Mouse (Mus musculus): ENCODE data around the gene Prmt3. TPM values are rescaled to one million over a fixed set of nuclear protein-coding genes. Genes with fewer than 3 reads are reported as not detected.

Prmt3 gene
- total and polyA plus RNA-seq, 3 experiments = 78.5 to 128 (median 112) TPM

- DNase-seq (ENCODE audit: low spot score) = no peak
These were observed 91.5 kb downstream of the Prmt3 start for GRCm38 (mm10) chr7:49869656-49870055.

GRCm38 (mm10) chr7:49870276-49870675, 92.1 kb downstream of the Prmt3 start:
- no peak for ATAC-seq (ENCODE audit: extremely low read depth, insufficient number of reproducible peaks, low FRiP score, poor library complexity, severe bottlenecking)
- no peak overlapping the region for H3K4me3 ChIP-seq (ENCODE audit: low read depth, low read length)
- no peaks in the 10 kb centered on the region for H3K4me1 ChIP-seq (ENCODE audit: insufficient read depth, low read depth, low read length)
- H3K27me3 ChIP-seq (ENCODE audit: insufficient read depth, low read length) = peaks cover 19% of the 10 kb centered on the region
- DNase-seq (ENCODE audit: low spot score) = no peak
- no peak for TF ChIP-seq POLR2AphosphoS5 (IDR thresholded peaks at IDR 0.05; ENCODE audit: insufficient replicate concordance, low read depth, low read length)
- TF ChIP-seq GATA2 (IDR thresholded peaks at IDR 0.05; ENCODE audit: borderline replicate concordance, low read depth, low read length) = no peak
- no peaks in the 10 kb centered on the region for H3K9me3 ChIP-seq (replicated peaks)
- H3K36me3 ChIP-seq (replicated peaks) = no peaks in the 10 kb centered on the region

More at GRCm38 (mm10) chr7:49869656-49870055, 91.5 kb downstream of the Prmt3 start:
- no peak overlapping the region for H3K4me3 ChIP-seq (ENCODE audit: low read depth, low read length)
- no peak for ATAC-seq (ENCODE audit: extremely low read depth, insufficient number of reproducible peaks, low FRiP score, poor library complexity, severe bottlenecking)
- H3K4me1 ChIP-seq (ENCODE audit: insufficient read depth, low read depth, low read length) = no peaks in the 10 kb centered on the region
- H3K27me3 ChIP-seq (ENCODE audit: insufficient read depth, low read length) = peaks cover 19% of the 10 kb centered on the region
- TF ChIP-seq TAL1 (conservative IDR thresholded peaks at IDR 0.05; ENCODE audit: low read depth, low read length) = no peak
- TF ChIP-seq POLR2AphosphoS5 (IDR thresholded peaks at IDR 0.05; ENCODE audit: insufficient replicate concordance, low read depth, low read length) = no peak
- no peak for TF ChIP-seq GATA1 (IDR thresholded peaks at IDR 0.05; ENCODE audit: borderline replicate concordance, low read length)
- TF ChIP-seq GATA2 (IDR thresholded peaks at IDR 0.05; ENCODE audit: borderline replicate concordance, low read depth, low read length) = no peak
- TF ChIP-seq CTCF (IDR thresholded peaks at IDR 0.05; ENCODE audit: low read depth, low read length) = no peak
- H3K36me3 ChIP-seq (replicated peaks) = no peaks in the 10 kb centered on the region
- H3K9me3 ChIP-seq (replicated peaks) = no peaks in the 10 kb centered on the region

- DNase-seq (ENCODE audit: low spot score) (no peak), ATAC-seq (ENCODE audit: extremely low read depth, insufficient number of reproducible peaks, low FRiP score, poor library complexity, severe bottlenecking) (no peak)
- peaks cover 9% of the 10 kb centered on the region for H3K27me3 ChIP-seq (ENCODE audit: insufficient read depth, low read length)
- H3K9me3 ChIP-seq (replicated peaks) = no peaks in the 10 kb centered on the region
- TF ChIP-seq GATA1 (IDR thresholded peaks at IDR 0.05; ENCODE audit: borderline replicate concordance, low read length) (no peak), GATA2 (IDR thresholded peaks at IDR 0.05; ENCODE audit: borderline replicate concordance, low read depth, low read length) (no peak), TAL1 (conservative IDR thresholded peaks at IDR 0.05; ENCODE audit: low read depth, low read length) (no peak), POLR2AphosphoS5 (IDR thresholded peaks at IDR 0.05; ENCODE audit: insufficient replicate concordance, low read depth, low read length) (no peak), CTCF (IDR thresholded peaks at IDR 0.05; ENCODE audit: low read depth, low read length) (no peak)
- peaks cover 4% of the 10 kb centered on the region; the same call in 1 of the 2 replicates for H3K4me1 ChIP-seq (ENCODE audit: insufficient read depth, low read depth, low read length)
- no peak overlapping the region for H3K4me3 ChIP-seq (ENCODE audit: low read depth, low read length)
- no peaks in the 10 kb centered on the region for H3K36me3 ChIP-seq (replicated peaks)
These were observed 99.2 kb downstream of the Prmt3 start for GRCm38 (mm10) chr7:49877307-49877706.

DNA sequence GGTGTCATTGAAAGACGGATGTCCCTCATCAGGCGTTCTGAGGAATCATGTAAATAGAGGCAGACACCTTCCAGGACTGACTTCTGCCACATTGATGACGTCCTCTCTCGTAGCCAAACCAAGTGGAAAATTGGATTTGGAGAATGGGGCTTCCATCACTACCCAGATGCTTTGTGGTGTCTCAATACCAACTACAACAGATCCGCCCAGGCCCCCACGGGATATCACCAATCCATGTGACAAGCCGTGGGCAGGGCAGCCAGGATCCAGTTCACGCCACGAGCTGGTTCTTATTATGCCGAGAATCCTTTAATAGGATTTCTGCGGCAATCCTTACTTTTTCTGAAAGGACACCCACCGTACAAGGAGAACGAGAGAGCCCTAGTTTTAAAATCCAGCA, 100.9 kb downstream of the Prmt3 start:
- DNase-seq (ENCODE audit: low spot score) (no peak), ATAC-seq (ENCODE audit: extremely low read depth, insufficient number of reproducible peaks, low FRiP score, poor library complexity, severe bottlenecking) (no peak)
- Histone ChIP-seq H3K4me3 (ENCODE audit: low read depth, low read length) (no peak overlapping the region), H3K27me3 (ENCODE audit: insufficient read depth, low read length) (no peaks in the 10 kb centered on the region; the same call in 1 of the 2 replicates), H3K36me3 (replicated peaks) (no peaks in the 10 kb centered on the region), H3K4me1 (ENCODE audit: insufficient read depth, low read depth, low read length) (peaks cover 4% of the 10 kb centered on the region; the same call in 1 of the 2 replicates), H3K9me3 (replicated peaks) (no peaks in the 10 kb centered on the region)
- TF ChIP-seq TAL1 (conservative IDR thresholded peaks at IDR 0.05; ENCODE audit: low read depth, low read length) (no peak), CTCF (IDR thresholded peaks at IDR 0.05; ENCODE audit: low read depth, low read length) (no peak), GATA2 (IDR thresholded peaks at IDR 0.05; ENCODE audit: borderline replicate concordance, low read depth, low read length) (no peak), POLR2AphosphoS5 (IDR thresholded peaks at IDR 0.05; ENCODE audit: insufficient replicate concordance, low read depth, low read length) (no peak), GATA1 (IDR thresholded peaks at IDR 0.05; ENCODE audit: borderline replicate concordance, low read length) (no peak)

- ATAC-seq (ENCODE audit: extremely low read depth, insufficient number of reproducible peaks, low FRiP score, poor library complexity, severe bottlenecking) (no peak), DNase-seq (ENCODE audit: low spot score) (no peak)
- H3K4me3 ChIP-seq (ENCODE audit: low read depth, low read length) = no peak overlapping the region
- H3K9me3 ChIP-seq (replicated peaks) = no peaks in the 10 kb centered on the region
- TF ChIP-seq GATA1 (IDR thresholded peaks at IDR 0.05; ENCODE audit: borderline replicate concordance, low read length) (no peak), POLR2AphosphoS5 (IDR thresholded peaks at IDR 0.05; ENCODE audit: insufficient replicate concordance, low read depth, low read length) (no peak), CTCF (IDR thresholded peaks at IDR 0.05; ENCODE audit: low read depth, low read length) (no peak), TAL1 (conservative IDR thresholded peaks at IDR 0.05; ENCODE audit: low read depth, low read length) (no peak), GATA2 (IDR thresholded peaks at IDR 0.05; ENCODE audit: borderline replicate concordance, low read depth, low read length) (no peak)
- no peaks in the 10 kb centered on the region for H3K36me3 ChIP-seq (replicated peaks)
- peaks cover 4% of the 10 kb centered on the region; the same call in 1 of the 2 replicates for H3K4me1 ChIP-seq (ENCODE audit: insufficient read depth, low read depth, low read length)
- no peaks in the 10 kb centered on the region; the same call in 1 of the 2 replicates for H3K27me3 ChIP-seq (ENCODE audit: insufficient read depth, low read length)
These were observed 102.0 kb downstream of the Prmt3 start for GRCm38 (mm10) chr7:49879998-49880707.

DNA sequence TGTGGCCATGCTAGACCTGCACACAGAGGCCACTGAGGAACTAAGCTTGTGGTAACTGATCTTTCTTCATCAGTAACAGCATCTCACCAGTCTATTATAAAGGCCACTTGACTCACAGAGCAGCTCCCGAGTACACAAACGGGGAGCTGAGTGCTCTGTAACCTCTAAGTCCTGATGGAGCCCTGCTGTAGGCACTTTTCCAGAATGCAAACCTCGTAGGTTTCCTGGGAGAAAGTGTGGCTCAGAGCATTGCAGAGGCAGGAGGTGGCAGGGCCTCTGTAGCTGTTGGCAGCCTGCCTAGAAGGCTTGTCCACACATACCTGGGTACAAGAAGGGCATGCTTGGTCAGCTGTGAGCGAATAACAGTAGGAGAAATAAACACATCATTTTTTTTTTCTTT, 104.1 kb downstream of the Prmt3 start:
- DNase-seq (ENCODE audit: low spot score) = no peak
- H3K4me3 ChIP-seq (ENCODE audit: low read depth, low read length) = no peak overlapping the region
- no peak for ATAC-seq (ENCODE audit: extremely low read depth, insufficient number of reproducible peaks, low FRiP score, poor library complexity, severe bottlenecking)
- no peaks in the 10 kb centered on the region for H3K9me3 ChIP-seq (replicated peaks)
- no peaks in the 10 kb centered on the region for H3K36me3 ChIP-seq (replicated peaks)
- TF ChIP-seq CTCF (IDR thresholded peaks at IDR 0.05; ENCODE audit: low read depth, low read length) (no peak), POLR2AphosphoS5 (IDR thresholded peaks at IDR 0.05; ENCODE audit: insufficient replicate concordance, low read depth, low read length) (no peak), GATA1 (IDR thresholded peaks at IDR 0.05; ENCODE audit: borderline replicate concordance, low read length) (no peak), GATA2 (IDR thresholded peaks at IDR 0.05; ENCODE audit: borderline replicate concordance, low read depth, low read length) (no peak), TAL1 (conservative IDR thresholded peaks at IDR 0.05; ENCODE audit: low read depth, low read length) (no peak)
- H3K27me3 ChIP-seq (ENCODE audit: insufficient read depth, low read length) = peaks cover 2% of the 10 kb centered on the region; the same call in 1 of the 2 replicates
- peaks cover 4% of the 10 kb centered on the region; the same call in 1 of the 2 replicates for H3K4me1 ChIP-seq (ENCODE audit: insufficient read depth, low read depth, low read length)
